Mouse (Mus musculus): Measurements from ENCODE around the gene Krtap19-3. TPM values are rescaled to one million over a fixed set of nuclear protein-coding genes. Genes with fewer than 3 reads are reported as not detected.

Krtap19-3 gene
- polyA plus RNA-seq (2014; fragmentation: Illumina TruSeq; extraction: RNeasy Lipid Tissue Mini Kit (QIAGEN cat#74804); ENCODE audit: low read depth, low replicate concordance) = not detected

DNA sequence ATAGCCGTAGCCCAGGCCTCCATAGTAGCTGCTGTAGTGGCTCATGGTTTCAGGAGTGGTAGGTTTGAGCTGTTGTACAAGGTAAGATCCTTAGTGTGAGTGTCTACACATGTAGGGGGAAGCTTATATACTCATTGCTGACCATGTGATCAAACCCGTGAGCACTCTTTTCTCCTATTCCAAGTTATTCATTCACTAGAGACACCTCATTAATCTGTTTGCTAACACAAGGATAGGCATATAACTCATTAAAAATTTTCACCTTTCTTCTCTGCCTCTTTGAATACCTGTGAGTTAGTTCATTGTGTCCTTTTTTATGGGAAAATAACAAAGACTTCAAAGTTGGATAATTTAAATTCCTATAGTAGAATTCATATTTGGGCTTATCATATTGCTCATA lies at the start of gene Krtap19-3:
Gene Krtap19-3, minus strand, starts transcription at position 101 of the 400 bp plus-strand sequence.

DNA sequence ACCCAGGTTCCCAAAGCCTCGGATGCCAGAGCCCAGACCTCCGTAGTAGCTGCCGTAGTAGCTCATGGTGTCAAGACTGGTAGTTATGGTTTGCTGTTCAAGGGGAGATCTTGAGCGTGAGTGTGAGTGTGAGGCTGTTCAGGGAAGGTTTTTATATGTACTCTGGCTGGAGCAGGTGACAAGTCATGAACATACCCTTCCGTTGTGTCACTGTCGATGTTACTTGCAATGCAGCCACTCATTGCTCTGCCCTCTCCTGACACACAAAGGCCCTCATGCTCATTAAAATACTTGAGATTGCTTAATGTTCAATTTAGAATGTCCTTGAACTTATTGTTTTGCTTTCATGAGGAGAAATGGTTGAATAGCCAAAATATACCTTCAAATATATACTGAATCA lies 18.5 kb upstream of the Krtap19-3 start, which contains the start of gene Krtap19-5:
Gene Krtap19-5, minus strand, starts transcription at position 101 of the 400 bp plus-strand sequence.

DNA sequence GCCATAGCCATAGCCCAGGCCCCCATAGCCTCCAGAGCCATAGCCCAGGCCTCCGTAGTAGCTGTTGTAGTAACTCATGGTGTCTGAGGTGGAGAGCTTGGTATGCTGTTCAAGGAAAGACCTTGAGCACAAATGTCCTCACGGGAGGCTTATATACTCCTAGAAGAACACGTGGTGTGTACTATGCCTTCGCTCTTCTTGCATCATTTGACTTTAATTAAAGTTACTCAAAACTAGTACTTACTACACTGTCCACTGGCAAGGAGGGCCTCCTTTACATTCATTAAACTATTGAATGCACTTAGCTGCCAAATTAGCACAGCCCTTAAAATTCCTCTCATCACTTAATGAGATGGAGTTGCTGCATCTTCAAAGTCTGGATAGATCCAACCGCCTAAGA lies 7.2 kb upstream of the Krtap19-3 start, which contains the start of gene Krtap19-4:
Gene Krtap19-4, minus strand, starts transcription at position 101 of the 400 bp plus-strand sequence.

DNA sequence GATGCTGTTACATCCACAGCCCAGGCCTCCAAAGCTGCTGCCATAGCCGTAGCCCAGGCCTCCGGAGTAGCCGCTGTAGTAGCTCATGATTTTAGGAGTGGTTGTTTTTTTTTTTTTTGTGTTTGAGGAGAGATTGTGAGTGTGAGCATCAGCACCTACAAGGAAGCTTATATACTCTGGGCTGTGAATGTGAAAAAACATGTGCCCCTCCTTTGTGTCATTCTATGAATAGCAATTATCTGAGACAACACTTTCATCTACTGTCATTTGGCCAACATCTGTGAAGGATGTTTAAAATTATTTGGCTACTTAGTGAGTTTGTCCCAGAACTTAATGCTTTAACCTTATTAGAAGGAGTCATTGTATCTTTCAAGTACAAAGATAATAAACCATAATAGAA lies 3.7 kb downstream of the Krtap19-3 start, which contains the start of gene Krtap19-2:
Gene Krtap19-2, minus strand, starts transcription at position 101 of the 400 bp plus-strand sequence.

DNA sequence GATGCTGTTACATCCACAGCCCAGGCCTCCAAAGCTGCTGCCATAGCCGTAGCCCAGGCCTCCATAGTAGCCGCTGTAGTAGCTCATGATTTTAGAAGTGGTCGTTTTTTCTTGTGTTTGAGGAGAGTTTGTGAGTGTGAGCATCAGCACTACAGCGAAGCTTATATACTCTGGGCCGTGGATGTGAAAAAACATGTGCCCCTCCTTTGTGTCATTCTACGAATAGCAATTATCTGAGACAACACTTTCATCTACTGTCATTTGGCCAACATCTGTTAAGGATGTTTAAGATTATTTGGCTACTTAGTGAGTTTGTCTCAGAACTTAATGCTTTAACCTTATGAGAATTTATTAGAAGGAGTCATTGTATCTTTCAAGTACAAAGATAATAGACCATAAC lies 8.5 kb downstream of the Krtap19-3 start, which contains the start of gene Krtap19-1:
Gene Krtap19-1, minus strand, starts transcription at position 101 of the 400 bp plus-strand sequence.

Other genes with a start within 250 kb of the Krtap19-3 start
- gene Krtap26-1, start 230.2 kb downstream of the Krtap19-3 start, polyA plus RNA-seq (2014; fragmentation: Illumina TruSeq; extraction: RNeasy Lipid Tissue Mini Kit (QIAGEN cat#74804); ENCODE audit: low read depth, low replicate concordance) = not detected
- not detected for gene Krtap27-1, start 206.4 kb downstream of the Krtap19-3 start, polyA plus RNA-seq (2014; fragmentation: Illumina TruSeq; extraction: RNeasy Lipid Tissue Mini Kit (QIAGEN cat#74804); ENCODE audit: low read depth, low replicate concordance)
- not detected for gene 2310061N02Rik, start 170.1 kb downstream of the Krtap19-3 start, polyA plus RNA-seq (2014; fragmentation: Illumina TruSeq; extraction: RNeasy Lipid Tissue Mini Kit (QIAGEN cat#74804); ENCODE audit: low read depth, low replicate concordance)
- gene Krtap13-1, start 149.2 kb downstream of the Krtap19-3 start, polyA plus RNA-seq (2014; fragmentation: Illumina TruSeq; extraction: RNeasy Lipid Tissue Mini Kit (QIAGEN cat#74804); ENCODE audit: low read depth, low replicate concordance) = not detected
- gene Krtap13, start 126.4 kb downstream of the Krtap19-3 start, polyA plus RNA-seq (2014; fragmentation: Illumina TruSeq; extraction: RNeasy Lipid Tissue Mini Kit (QIAGEN cat#74804); ENCODE audit: low read depth, low replicate concordance) = not detected
- not detected for gene 2310034C09Rik, start 119.2 kb downstream of the Krtap19-3 start, polyA plus RNA-seq (2014; fragmentation: Illumina TruSeq; extraction: RNeasy Lipid Tissue Mini Kit (QIAGEN cat#74804); ENCODE audit: low read depth, low replicate concordance)
- gene 2310057N15Rik, start 103.8 kb downstream of the Krtap19-3 start, polyA plus RNA-seq (2014; fragmentation: Illumina TruSeq; extraction: RNeasy Lipid Tissue Mini Kit (QIAGEN cat#74804); ENCODE audit: low read depth, low replicate concordance) = not detected
- gene Gm5965, start 100.1 kb downstream of the Krtap19-3 start, polyA plus RNA-seq (2014; fragmentation: Illumina TruSeq; extraction: RNeasy Lipid Tissue Mini Kit (QIAGEN cat#74804); ENCODE audit: low read depth, low replicate concordance) = not detected
- not detected for gene Gm20741, start 65.8 kb downstream of the Krtap19-3 start, polyA plus RNA-seq (2014; fragmentation: Illumina TruSeq; extraction: RNeasy Lipid Tissue Mini Kit (QIAGEN cat#74804); ENCODE audit: low read depth, low replicate concordance)
- gene Krtap15, start 57.8 kb downstream of the Krtap19-3 start, polyA plus RNA-seq (2014; fragmentation: Illumina TruSeq; extraction: RNeasy Lipid Tissue Mini Kit (QIAGEN cat#74804); ENCODE audit: low read depth, low replicate concordance) = not detected
- not detected for gene Krtap14, start 51.9 kb downstream of the Krtap19-3 start, polyA plus RNA-seq (2014; fragmentation: Illumina TruSeq; extraction: RNeasy Lipid Tissue Mini Kit (QIAGEN cat#74804); ENCODE audit: low read depth, low replicate concordance)
- gene Krtap19-1, start 8.6 kb downstream of the Krtap19-3 start, polyA plus RNA-seq (2014; fragmentation: Illumina TruSeq; extraction: RNeasy Lipid Tissue Mini Kit (QIAGEN cat#74804); ENCODE audit: low read depth, low replicate concordance) = not detected
- not detected for gene Krtap19-2, start 3.8 kb downstream of the Krtap19-3 start, polyA plus RNA-seq (2014; fragmentation: Illumina TruSeq; extraction: RNeasy Lipid Tissue Mini Kit (QIAGEN cat#74804); ENCODE audit: low read depth, low replicate concordance)
- gene Krtap19-4, start 7.1 kb upstream of the Krtap19-3 start, polyA plus RNA-seq (2014; fragmentation: Illumina TruSeq; extraction: RNeasy Lipid Tissue Mini Kit (QIAGEN cat#74804); ENCODE audit: low read depth, low replicate concordance) = not detected
- gene Krtap19-5, start 18.4 kb upstream of the Krtap19-3 start, polyA plus RNA-seq (2014; fragmentation: Illumina TruSeq; extraction: RNeasy Lipid Tissue Mini Kit (QIAGEN cat#74804); ENCODE audit: low read depth, low replicate concordance) = not detected
- gene Krtap19-9b, start 54.2 kb upstream of the Krtap19-3 start, polyA plus RNA-seq (2014; fragmentation: Illumina TruSeq; extraction: RNeasy Lipid Tissue Mini Kit (QIAGEN cat#74804); ENCODE audit: low read depth, low replicate concordance) = not detected
- gene Krtap16-3, start 84.8 kb upstream of the Krtap19-3 start, polyA plus RNA-seq (2014; fragmentation: Illumina TruSeq; extraction: RNeasy Lipid Tissue Mini Kit (QIAGEN cat#74804); ENCODE audit: low read depth, low replicate concordance) = not detected
- not detected for gene Krtap22-2, start 132.7 kb upstream of the Krtap19-3 start, polyA plus RNA-seq (2014; fragmentation: Illumina TruSeq; extraction: RNeasy Lipid Tissue Mini Kit (QIAGEN cat#74804); ENCODE audit: low read depth, low replicate concordance)
- not detected for gene Gm10229, start 137.2 kb upstream of the Krtap19-3 start, polyA plus RNA-seq (2014; fragmentation: Illumina TruSeq; extraction: RNeasy Lipid Tissue Mini Kit (QIAGEN cat#74804); ENCODE audit: low read depth, low replicate concordance)
- not detected for gene Krtap6-1, start 153.7 kb upstream of the Krtap19-3 start, polyA plus RNA-seq (2014; fragmentation: Illumina TruSeq; extraction: RNeasy Lipid Tissue Mini Kit (QIAGEN cat#74804); ENCODE audit: low read depth, low replicate concordance)
- not detected for gene Gm10228, start 163.4 kb upstream of the Krtap19-3 start, polyA plus RNA-seq (2014; fragmentation: Illumina TruSeq; extraction: RNeasy Lipid Tissue Mini Kit (QIAGEN cat#74804); ENCODE audit: low read depth, low replicate concordance)
- not detected for gene Krtap6-5, start 169.8 kb upstream of the Krtap19-3 start, polyA plus RNA-seq (2014; fragmentation: Illumina TruSeq; extraction: RNeasy Lipid Tissue Mini Kit (QIAGEN cat#74804); ENCODE audit: low read depth, low replicate concordance)
- not detected for gene 1110025L11Rik, start 186.0 kb upstream of the Krtap19-3 start, polyA plus RNA-seq (2014; fragmentation: Illumina TruSeq; extraction: RNeasy Lipid Tissue Mini Kit (QIAGEN cat#74804); ENCODE audit: low read depth, low replicate concordance)
- gene Krtap6-3, start 206.0 kb upstream of the Krtap19-3 start, polyA plus RNA-seq (2014; fragmentation: Illumina TruSeq; extraction: RNeasy Lipid Tissue Mini Kit (QIAGEN cat#74804); ENCODE audit: low read depth, low replicate concordance) = not detected

Measured in adrenal gland, adult 10 weeks (tissue).